Mouse (Mus musculus) hindbrain, embryonic 14.5 days (tissue): ENCODE results near the gene Cacna1g. TPM values are rescaled to one million over a fixed set of nuclear protein-coding genes. Genes with fewer than 3 reads are reported as not detected.
"Not testable (repeated sequence)": the region's sequence is repeated elsewhere in the genome, so short reads cannot be mapped to it uniquely, and the experiment has no call there.

Experiments
- ATAC-seq: fragments of 200-750 bp; cut with Nextera tagmentation; 2 replicates; pipeline ENCODE4 v1.8.0; 2017; ENCODE audit warnings: moderate number of reproducible peaks, mild to moderate bottlenecking, moderate TSS enrichment, moderate library complexity; ENCODE audit not compliant: low FRiP score
- DNase-seq: peaks from one replicate; pipeline ENCODE4 v3.0.0-alpha.2; 2015; ENCODE audit warnings: low spot score
- H3K27ac ChIP-seq: fragments of 300-500 bp; sonication (generic); 2 replicates; pipeline ENCODE4 v1.5.1; 2014; ENCODE audit warnings: mild to moderate bottlenecking, moderate library complexity
- H3K27me3 ChIP-seq: fragments of 300-500 bp; sonication (generic); 2 replicates; pipeline ENCODE4 v1.6.1; 2014; ENCODE audit warnings: mild to moderate bottlenecking, low read length, mixed read lengths; ENCODE audit not compliant: control insufficient read depth, insufficient read depth
- H3K36me3 ChIP-seq: fragments of 300-500 bp; sonication (generic); replicated peaks from 2 replicates; pipeline ENCODE4 v1.6.1; 2014; ENCODE audit not compliant: control insufficient read depth, insufficient read depth
- H3K4me1 ChIP-seq: fragments of 300-500 bp; sonication (generic); replicated peaks from 2 replicates; pipeline ENCODE4 v1.6.1; 2014; ENCODE audit warnings: antibody characterized with exemption, low read length, mixed read lengths; ENCODE audit not compliant: control insufficient read depth, insufficient read depth
- H3K4me2 ChIP-seq: fragments of 300-500 bp; sonication (generic); replicated peaks from 2 replicates; pipeline ENCODE4 v1.6.1; 2014; ENCODE audit warnings: mild to moderate bottlenecking, moderate library complexity
- H3K4me3 ChIP-seq: fragments of 300-500 bp; sonication (generic); replicated peaks from 2 replicates; pipeline ENCODE4 v1.5.1; 2014; ENCODE audit warnings: mild to moderate bottlenecking, low read length
- H3K9ac ChIP-seq: fragments of 300-500 bp; sonication (generic); 2 replicates; pipeline ENCODE4 v1.6.1; 2014
- H3K9me3 ChIP-seq: fragments of 300-500 bp; sonication (generic); 2 replicates; pipeline ENCODE4 v1.6.1; 2016; ENCODE audit warnings: low read length; ENCODE audit not compliant: control insufficient read depth
- WGBS: fragments of 180-500 bp; shearing (Covaris S2); extraction: QIAGEN DNeasy Blood & Tissue Kit; methylation state at CpG from one replicate; pipeline ENCODE4 v1.1.7; 2014; 5-methylcytosine and 5-hydroxymethylcytosine counted together
- polyA plus RNA-seq: library from polyadenylated mRNA; unstranded; fragments of >200 nt; fragmentation: Nextera tagmentation; extraction: Ambion mirVana; gene quantifications from 2 replicates; pipeline ENCODE4 v1.2.1, GENCODE M21; 2014

Cacna1g gene
- polyA plus RNA-seq, 1 experiment from 2014 or later, result 22.8 TPM

- not testable (repeated sequence) for H3K9me3 ChIP-seq, DNase-seq, H3K9ac ChIP-seq, H3K4me3 ChIP-seq, H3K4me2 ChIP-seq, ATAC-seq, H3K4me1 ChIP-seq, H3K36me3 ChIP-seq, H3K27me3 ChIP-seq, H3K27ac ChIP-seq
- 89% methylated on average over 4 of the region's 4 CpGs for whole genome bisulfite sequencing
Measured at GRCm38 (mm10) chr11:94393490-94393889, 80.5 kb downstream of the Cacna1g start.

- no peaks in the 10 kb centered on the region; the same call in 1 of the 2 replicates for H3K27me3 ChIP-seq
- H3K9me3 ChIP-seq, result no peaks in the 10 kb centered on the region
- no peak within 1 kb of the TSS for H3K9ac ChIP-seq
- DNase-seq (no peak), ATAC-seq (no peak)
- no peaks in the 10 kb centered on the region for H3K4me1 ChIP-seq
- H3K36me3 ChIP-seq, result no peaks in the 10 kb centered on the region
- no peak within 1 kb of the TSS for H3K27ac ChIP-seq
- peak within 1 kb of the TSS; percentile 30 for H3K4me2 ChIP-seq
- H3K4me3 ChIP-seq, result 0 out of 2 replicates have a peak within 1 kb of the TSS, but pooled peaks have one; percentile 4
- WGBS, result 17% methylated on average over 20 of the region's 20 CpGs
Measured at GRCm38 (mm10) chr11:94392672-94393109, 81.3 kb downstream of the Cacna1g start, which contains the start of gene Abcc3. Gene Abcc3 (minus strand): TSS chr11:94392997.

- no peak overlapping the region for H3K27ac ChIP-seq
- H3K9ac ChIP-seq, result no peak overlapping the region
- ATAC-seq, result no peak
- no peaks in the 10 kb centered on the region; the same call in 1 of the 2 replicates for H3K27me3 ChIP-seq
- H3K9me3 ChIP-seq, result no peaks in the 10 kb centered on the region
- 91% methylated on average over 10 of the region's 10 CpGs for WGBS
- no peaks in the 10 kb centered on the region for H3K4me1 ChIP-seq
- no peaks in the 10 kb centered on the region for H3K36me3 ChIP-seq
- no peak overlapping the region for H3K4me3 ChIP-seq
- H3K4me2 ChIP-seq, result no peak overlapping the region
- no peak for DNase-seq
Measured at GRCm38 (mm10) chr11:94391661-94392060, 82.3 kb downstream of the Cacna1g start.

- Histone ChIP-seq H3K9ac (no peak overlapping the region), H3K4me2 (no peak overlapping the region), H3K27ac (no peak overlapping the region), H3K27me3 (no peaks in the 10 kb centered on the region; the same call in 1 of the 2 replicates), H3K9me3 (no peaks in the 10 kb centered on the region), H3K4me3 (no peak overlapping the region), H3K4me1 (0 out of 2 replicates have a peak, but pooled peaks cover 6% of the 10 kb centered on the region), H3K36me3 (no peaks in the 10 kb centered on the region)
- ATAC-seq (no peak), DNase-seq (no peak)
- WGBS, result 91% methylated on average over 6 of the region's 6 CpGs
Measured at GRCm38 (mm10) chr11:94390825-94391224, 83.2 kb downstream of the Cacna1g start.

- H3K4me1 ChIP-seq, result 0 out of 2 replicates have a peak, but pooled peaks cover 9% of the 10 kb centered on the region
- no peak for ATAC-seq
- no peaks in the 10 kb centered on the region for H3K9me3 ChIP-seq
- H3K27ac ChIP-seq, result no peak overlapping the region
- H3K4me3 ChIP-seq, result no peak overlapping the region
- DNase-seq, result no peak
- H3K9ac ChIP-seq, result no peak overlapping the region
- H3K4me2 ChIP-seq, result no peak overlapping the region
- 71% methylated on average over 6 of the region's 6 CpGs for WGBS
- H3K27me3 ChIP-seq, result no peaks in the 10 kb centered on the region; the same call in 1 of the 2 replicates
- no peaks in the 10 kb centered on the region for H3K36me3 ChIP-seq
Measured at GRCm38 (mm10) chr11:94389724-94390396, 84.1 kb downstream of the Cacna1g start.

- H3K4me1 ChIP-seq, result 0 out of 2 replicates have a peak, but pooled peaks cover 9% of the 10 kb centered on the region
- H3K9me3 ChIP-seq, result no peaks in the 10 kb centered on the region
- no peaks in the 10 kb centered on the region; the same call in 1 of the 2 replicates for H3K27me3 ChIP-seq
- no peaks in the 10 kb centered on the region for H3K36me3 ChIP-seq
- DNase-seq, result no peak
- ATAC-seq, result no peak
- no peak overlapping the region for H3K4me2 ChIP-seq
- H3K27ac ChIP-seq, result no peak overlapping the region
- H3K4me3 ChIP-seq, result no peak overlapping the region
- H3K9ac ChIP-seq, result no peak overlapping the region
- WGBS, result 93% methylated on average over 4 of the region's 4 CpGs
Measured at GRCm38 (mm10) chr11:94389021-94389420, 85.0 kb downstream of the Cacna1g start.

- WGBS, result 89% methylated on average over 4 of the region's 4 CpGs
- no peak overlapping the region for H3K4me2 ChIP-seq
- H3K4me1 ChIP-seq, result 0 out of 2 replicates have a peak, but pooled peaks cover 9% of the 10 kb centered on the region
- no peak overlapping the region for H3K4me3 ChIP-seq
- no peak overlapping the region for H3K27ac ChIP-seq
- H3K27me3 ChIP-seq, result no peaks in the 10 kb centered on the region; the same call in 1 of the 2 replicates
- no peak for DNase-seq
- H3K9me3 ChIP-seq, result no peaks in the 10 kb centered on the region
- no peaks in the 10 kb centered on the region for H3K36me3 ChIP-seq
- no peak overlapping the region for H3K9ac ChIP-seq
- no peak for ATAC-seq
Measured at GRCm38 (mm10) chr11:94387756-94388155, 86.2 kb downstream of the Cacna1g start.

- no peak overlapping the region for H3K9ac ChIP-seq
- H3K36me3 ChIP-seq, result no peaks in the 10 kb centered on the region
- no peak overlapping the region for H3K27ac ChIP-seq
- H3K4me3 ChIP-seq, result no peak overlapping the region
- DNase-seq (no peak), ATAC-seq (0 out of 2 replicates have a peak, but pooled peaks have one; percentile 31)
- H3K4me2 ChIP-seq, result no peak overlapping the region
- no peaks in the 10 kb centered on the region for H3K9me3 ChIP-seq
- WGBS, result 16% methylated on average over 12 of the region's 12 CpGs
- 0 out of 2 replicates have a peak, but pooled peaks cover 9% of the 10 kb centered on the region for H3K4me1 ChIP-seq
- no peaks in the 10 kb centered on the region for H3K27me3 ChIP-seq
Measured at GRCm38 (mm10) chr11:94385977-94386771, 87.8 kb downstream of the Cacna1g start.

- H3K4me2 ChIP-seq, result no peak overlapping the region
- H3K27me3 ChIP-seq, result no peaks in the 10 kb centered on the region
- no peaks in the 10 kb centered on the region for H3K36me3 ChIP-seq
- no peak overlapping the region for H3K27ac ChIP-seq
- ATAC-seq (no peak), DNase-seq (no peak)
- H3K9ac ChIP-seq, result no peak overlapping the region
- WGBS, result 87% methylated on average over 8 of the region's 8 CpGs
- H3K4me3 ChIP-seq, result no peak overlapping the region
- no peaks in the 10 kb centered on the region for H3K9me3 ChIP-seq
- H3K4me1 ChIP-seq, result no peaks in the 10 kb centered on the region
Measured at GRCm38 (mm10) chr11:94379736-94380135, 94.3 kb downstream of the Cacna1g start.
